ENCODE assay signal across 8 mouse cellular contexts in the genomic region with DNA sequence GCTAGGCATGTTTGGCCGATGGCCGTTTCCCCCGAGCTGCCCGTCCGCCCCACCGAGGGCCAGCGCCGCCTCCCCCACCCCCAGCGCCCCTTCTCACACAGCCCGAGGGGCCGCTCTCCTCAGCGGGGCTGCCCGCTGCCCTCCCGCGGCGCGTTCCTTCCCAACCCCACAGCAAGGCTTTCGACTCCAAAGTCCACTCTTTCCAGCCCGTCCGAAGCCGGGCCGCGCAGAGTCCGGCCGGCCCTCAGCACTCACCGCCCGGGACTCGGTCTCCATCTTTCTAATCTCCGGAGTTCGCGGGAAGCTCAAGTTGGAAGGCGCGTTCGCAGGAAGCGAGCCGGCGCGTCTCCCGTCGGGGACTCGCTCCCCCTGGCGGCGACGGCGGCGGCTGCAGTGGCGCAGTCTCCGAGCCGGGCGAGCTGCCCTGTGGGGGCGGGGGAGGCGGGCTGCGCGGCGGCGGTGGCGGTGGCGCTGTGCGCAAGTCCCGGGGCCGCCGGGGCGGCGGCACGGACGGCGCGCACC. TPM values are rescaled to one million over a fixed set of nuclear protein-coding genes. Genes with fewer than 3 reads are reported as not detected.
DNase-seq lines count a peak whose midpoint lies in the region; ATAC-seq lines count a peak whose summit lies in the region.

Gene Boll (minus strand): TSS at position 426 of the 522 bp plus-strand sequence.

- H3K4me2 ChIP-seq in intestine, embryonic 15.5 days (replicated peaks): peak within 1 kb of the TSS; percentile 83

- DNase-seq in adrenal gland, adult 8-10 months: peak; percentile 21
- DNase-seq in embryo, embryonic 11.5 days (ENCODE audit: low read depth, low spot score): peak; percentile 54
- DNase-seq in left cerebral cortex, postnatal 14 days (ENCODE audit: low spot score in 2 of 2): peak; percentile 31 to 47
- peak; percentile 27 to 32 for DNase-seq in right cerebral cortex, adult 2 months (ENCODE audit: low spot score in 2 of 2)
- DNase-seq in urinary bladder, postnatal 14 days (ENCODE audit: low spot score): peak; percentile 80

- H3K27me3 ChIP-seq in intestine, embryonic 15.5 days (replicated peaks): peaks cover 19% of the 10 kb centered on the region
- peaks cover 30% of the 10 kb centered on the region for H3K27me3 ChIP-seq in megakaryocyte, embryonic 14.5 days (replicated peaks)

- no peaks in the 10 kb centered on the region for H3K36me3 ChIP-seq in intestine, embryonic 15.5 days
- H3K36me3 ChIP-seq in megakaryocyte, embryonic 14.5 days (replicated peaks; ENCODE audit: low read length): no peaks in the 10 kb centered on the region

- peak; percentile 90 for ATAC-seq in granulocyte monocyte progenitor cell, adult 5-6 weeks (replicated peaks; ENCODE audit: poor library complexity, severe bottlenecking)
- ATAC-seq in intestine, embryonic 15.5 days: peak; percentile 92

- 0 out of 2 replicates have a peak within 1 kb of the TSS, but pooled peaks have one; percentile 20 for H3K9ac ChIP-seq in intestine, embryonic 15.5 days

- peaks cover 4% of the 10 kb centered on the region; the same call in 1 of the 2 replicates for H3K9me3 ChIP-seq in intestine, embryonic 15.5 days
- H3K9me3 ChIP-seq in megakaryocyte, embryonic 14.5 days: peaks cover 18% of the 10 kb centered on the region

- H3K27ac ChIP-seq in intestine, embryonic 15.5 days: no peak within 1 kb of the TSS

- WGBS in intestine, embryonic 15.5 days: 12% methylated on average over 68 of the region's 68 CpGs

- H3K4me1 ChIP-seq in intestine, embryonic 15.5 days (replicated peaks): 0 out of 2 replicates have a peak, but pooled peaks cover 3% of the 10 kb centered on the region
- peaks cover 9% of the 10 kb centered on the region for H3K4me1 ChIP-seq in megakaryocyte, embryonic 14.5 days

- peak within 1 kb of the TSS; percentile 49 for H3K4me3 ChIP-seq in intestine, embryonic 15.5 days (replicated peaks)
- peak within 1 kb of the TSS; percentile 93 for H3K4me3 ChIP-seq in megakaryocyte, embryonic 14.5 days (replicated peaks)

- intact Hi-C loops in left cerebral cortex, postnatal 14 days (cut with DNase I): no loop called here

RNA-seq across cellular contexts. Expression of gene Boll, which starts in this region (rescaled TPM):
- under 1 TPM in 2 of 4 experiments, not detected in 2; 0.23 to 0.28 TPM for total RNA-seq in adrenal gland, adult 8-10 months (2022)
- total RNA-seq in granulocyte monocyte progenitor cell, adult 5-6 weeks (2014; fragmentation: Nextera tagmentation): not detected in 2 replicates
- not detected in 2 replicates for total RNA-seq in granulocyte monocyte progenitor cell, adult 5-6 weeks (2017)
- 0.53 and 1.1 TPM in 2 replicates for polyA plus RNA-seq in intestine, embryonic 15.5 days (2015; fragmentation: Nextera tagmentation; extraction: Ambion mirVana)
- not detected for total RNA-seq in left cerebral cortex, postnatal 14 days (2021)
- polyA plus RNA-seq in megakaryocyte, embryonic 14.5 days (2012; ENCODE audit: insufficient read depth, low replicate concordance): not detected in 2 replicates

Comparison
In these comparisons a context has a peak if more than half of its experiments do, and no peak if none do; other contexts are left out.
1. Peak in DNase-seq in adrenal gland, adult 8-10 months; RNA of the gene not detected or under 1 TPM.
2. Peak in ATAC-seq in granulocyte monocyte progenitor cell, adult 5-6 weeks; RNA of the gene not detected or under 1 TPM.
3. Peak in DNase-seq in left cerebral cortex, postnatal 14 days; RNA of the gene not detected or under 1 TPM.
4. DNase-seq: peak in every context shown above with its lines; median percentile 80 in urinary bladder, postnatal 14 days; 54 in embryo, embryonic 11.5 days; 39 in left cerebral cortex, postnatal 14 days; 30 in right cerebral cortex, adult 2 months; 21 in adrenal gland, adult 8-10 months.